Mouse (Mus musculus) kidney, embryonic 16.5 days (tissue): Measurements from ENCODE around the gene Adam19. TPM values are rescaled to one million over a fixed set of nuclear protein-coding genes. Genes with fewer than 3 reads are reported as not detected.

Experiments used
- ATAC-seq: fragments of 200-750 bp; cut with Nextera tagmentation; 2 replicates; pipeline ENCODE4 v1.8.0; 2017; ENCODE audit warnings: moderate TSS enrichment; ENCODE audit not compliant: low FRiP score, low TSS enrichment
- H3K27ac ChIP-seq: fragments of 300-500 bp; sonication (generic); 2 replicates; pipeline ENCODE4 v1.5.1; 2014; ENCODE audit warnings: low read length
- H3K27me3 ChIP-seq: fragments of 300-500 bp; sonication (generic); 2 replicates; pipeline ENCODE4 v1.6.1; 2014; ENCODE audit warnings: low read length, control low read depth, mixed read lengths; ENCODE audit not compliant: insufficient read depth
- H3K36me3 ChIP-seq: fragments of 300-500 bp; sonication (generic); 2 replicates; pipeline ENCODE4 v1.6.1; 2014; ENCODE audit warnings: low read length, control low read depth, mixed read lengths; ENCODE audit not compliant: insufficient read depth
- H3K4me1 ChIP-seq: fragments of 300-500 bp; sonication (generic); 2 replicates; pipeline ENCODE4 v1.6.1; 2014; ENCODE audit warnings: low read length, control low read depth, mixed read lengths; ENCODE audit not compliant: insufficient read depth
- H3K4me2 ChIP-seq: fragments of 300-500 bp; sonication (generic); replicated peaks from 2 replicates; pipeline ENCODE4 v1.6.1; 2014; ENCODE audit warnings: low read depth, low read length
- H3K4me3 ChIP-seq: fragments of 300-500 bp; sonication (generic); 2 replicates; pipeline ENCODE4 v1.5.1; 2014; ENCODE audit warnings: mild to moderate bottlenecking, low read length
- H3K9ac ChIP-seq: fragments of 300-500 bp; sonication (generic); replicated peaks from 2 replicates; pipeline ENCODE4 v1.6.1; 2014; ENCODE audit warnings: low read length
- H3K9me3 ChIP-seq: fragments of 300-500 bp; sonication (generic); 2 replicates; pipeline ENCODE4 v1.6.1; 2016; ENCODE audit warnings: low read length, control low read depth
- WGBS: fragments of 180-500 bp; shearing (Covaris S2); extraction: QIAGEN DNeasy Blood & Tissue Kit; methylation state at CpG from one replicate; pipeline ENCODE4 v1.1.7; 2014; 5-methylcytosine and 5-hydroxymethylcytosine counted together
- polyA plus RNA-seq: library from polyadenylated mRNA; unstranded; fragments of >200 nt; fragmentation: Nextera tagmentation; extraction: Ambion mirVana; gene quantifications from 2 replicates; pipeline ENCODE4 v1.2.1, GENCODE M21; 2015

The Adam19 gene
- polyA plus RNA-seq, 1 experiment from 2014 or later: 16.5 TPM

- Histone ChIP-seq H3K4me1 (peaks cover 14% of the 10 kb centered on the region; the same call in 1 of the 2 replicates), H3K27ac (no peak overlapping the region), H3K9me3 (no peaks in the 10 kb centered on the region), H3K27me3 (no peaks in the 10 kb centered on the region), H3K9ac (no peak overlapping the region), H3K4me3 (no peak overlapping the region), H3K36me3 (peaks cover 8% of the 10 kb centered on the region; the same call in 1 of the 2 replicates), H3K4me2 (no peak overlapping the region)
- ATAC-seq: no peak
- 89% methylated on average over 7 of the region's 7 CpGs for WGBS
Measured at GRCm38 (mm10) chr11:46114221-46114620, 58.4 kb downstream of the Adam19 start.

DNA sequence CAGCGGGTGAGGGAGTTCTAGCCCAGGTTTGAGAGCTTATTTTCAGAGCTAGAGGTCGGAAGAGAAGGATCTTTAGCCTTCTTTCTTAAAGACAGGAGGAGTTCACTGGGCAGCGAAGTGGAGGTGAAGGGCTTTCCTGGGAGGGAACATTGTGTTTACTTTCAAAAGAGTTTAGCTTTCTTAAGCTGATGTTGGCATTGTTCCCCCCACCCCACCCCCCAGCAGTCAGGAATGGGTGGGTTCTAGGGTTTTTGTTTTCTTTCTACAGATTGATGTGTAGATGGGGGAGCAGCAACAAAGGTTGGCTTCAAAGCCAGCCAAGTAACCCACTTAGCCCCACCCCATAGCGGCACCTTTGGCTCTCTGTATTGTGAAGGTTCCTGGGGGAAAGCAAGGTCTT lies 59.2 kb downstream of the Adam19 start:
- H3K4me1 ChIP-seq: peaks cover 17% of the 10 kb centered on the region; the same call in 1 of the 2 replicates
- no peak overlapping the region for H3K4me3 ChIP-seq
- H3K36me3 ChIP-seq: peaks cover 8% of the 10 kb centered on the region; the same call in 1 of the 2 replicates
- no peak overlapping the region for H3K9ac ChIP-seq
- H3K27me3 ChIP-seq: no peaks in the 10 kb centered on the region
- 70% methylated on average over 4 of the region's 4 CpGs for WGBS
- no peak overlapping the region for H3K4me2 ChIP-seq
- no peaks in the 10 kb centered on the region for H3K9me3 ChIP-seq
- H3K27ac ChIP-seq: no peak overlapping the region
- no peak for ATAC-seq

- Histone ChIP-seq H3K27me3 (no peaks in the 10 kb centered on the region), H3K4me1 (peaks cover 17% of the 10 kb centered on the region; the same call in 1 of the 2 replicates), H3K4me2 (no peak overlapping the region), H3K4me3 (no peak overlapping the region), H3K9ac (no peak overlapping the region), H3K36me3 (peaks cover 8% of the 10 kb centered on the region; the same call in 1 of the 2 replicates), H3K9me3 (no peaks in the 10 kb centered on the region), H3K27ac (no peak overlapping the region)
- no peak; the same call in 1 of the 2 replicates for ATAC-seq
- WGBS: 36% methylated on average over 9 of the region's 9 CpGs
Measured at GRCm38 (mm10) chr11:46115411-46116173, 59.8 kb downstream of the Adam19 start.

DNA sequence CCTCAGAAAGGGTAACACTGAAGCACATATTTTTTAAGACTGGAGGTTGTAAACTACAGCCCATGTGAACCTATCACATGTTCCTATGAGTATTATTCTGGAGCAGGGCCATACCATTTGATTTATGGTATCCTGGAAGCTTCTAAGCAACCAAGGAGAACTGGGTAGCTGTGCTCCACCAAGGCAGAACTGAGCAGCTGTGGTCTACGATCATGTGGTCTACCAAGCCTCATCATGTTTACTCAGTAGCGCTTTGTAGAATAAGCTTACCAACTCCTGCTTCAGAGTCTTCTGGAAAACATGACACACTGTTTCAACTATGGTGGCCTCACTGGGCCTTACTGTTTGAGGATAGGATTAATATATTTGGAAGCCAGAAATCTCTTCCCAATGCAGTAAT lies 60.7 kb downstream of the Adam19 start:
- Histone ChIP-seq H3K9me3 (no peaks in the 10 kb centered on the region), H3K9ac (no peak overlapping the region), H3K4me1 (peaks cover 17% of the 10 kb centered on the region; the same call in 1 of the 2 replicates), H3K4me2 (no peak overlapping the region), H3K4me3 (no peak overlapping the region), H3K27me3 (no peaks in the 10 kb centered on the region), H3K36me3 (peaks cover 15% of the 10 kb centered on the region; the same call in 1 of the 2 replicates), H3K27ac (no peak overlapping the region)
- WGBS: 58% methylated on average over 2 of the region's 2 CpGs
- ATAC-seq: peak; percentile 40; the same call in 1 of the 2 replicates

GRCm38 (mm10) chr11:46119624-46120023 lies 63.8 kb downstream of the Adam19 start:
- peak; percentile 81 for ATAC-seq
- 9% methylated on average over 4 of the region's 4 CpGs for WGBS

GRCm38 (mm10) chr11:46120084-46120483 lies 64.3 kb downstream of the Adam19 start:
- no peak overlapping the region for H3K4me2 ChIP-seq
- no peak overlapping the region for H3K9ac ChIP-seq
- peaks cover 17% of the 10 kb centered on the region; the same call in 1 of the 2 replicates for H3K4me1 ChIP-seq
- H3K27ac ChIP-seq: 0 out of 2 replicates have a peak overlapping the region, but pooled peaks have one; percentile 21
- H3K9me3 ChIP-seq: no peaks in the 10 kb centered on the region
- H3K4me3 ChIP-seq: no peak overlapping the region
- peaks cover 29% of the 10 kb centered on the region for H3K36me3 ChIP-seq
- H3K27me3 ChIP-seq: no peaks in the 10 kb centered on the region
- no peak for ATAC-seq
- WGBS: 79% methylated on average over 10 of the region's 10 CpGs

More at GRCm38 (mm10) chr11:46119624-46120023, 63.8 kb downstream of the Adam19 start:
- no peaks in the 10 kb centered on the region for H3K27me3 ChIP-seq
- H3K9ac ChIP-seq: no peak overlapping the region
- H3K36me3 ChIP-seq: peaks cover 29% of the 10 kb centered on the region
- no peak overlapping the region for H3K4me3 ChIP-seq
- H3K9me3 ChIP-seq: no peaks in the 10 kb centered on the region
- no peak overlapping the region for H3K4me2 ChIP-seq
- H3K4me1 ChIP-seq: peaks cover 17% of the 10 kb centered on the region; the same call in 1 of the 2 replicates
- 0 out of 2 replicates have a peak overlapping the region, but pooled peaks have one; percentile 21 for H3K27ac ChIP-seq

DNA sequence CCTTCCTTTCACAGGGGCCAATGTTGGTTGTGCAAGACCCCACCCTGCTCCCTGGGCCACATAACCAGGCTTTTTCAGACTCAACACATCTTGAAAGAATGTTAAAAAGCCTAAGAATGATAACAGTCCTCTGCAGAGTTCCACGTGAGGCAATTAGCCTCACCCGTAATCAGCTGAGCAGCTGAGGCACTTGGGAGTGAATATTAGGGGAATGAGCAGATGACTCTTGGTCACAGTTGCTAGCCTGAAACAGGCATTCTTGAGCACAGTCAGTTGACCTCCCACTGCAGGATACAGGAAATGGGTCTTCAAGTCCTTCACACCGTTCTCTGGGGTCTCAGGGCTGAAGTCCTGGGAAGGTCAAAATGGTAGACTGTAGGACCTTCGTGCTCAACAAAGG lies 65.9 kb downstream of the Adam19 start:
- H3K36me3 ChIP-seq: peaks cover 29% of the 10 kb centered on the region
- no peak overlapping the region for H3K9ac ChIP-seq
- H3K27ac ChIP-seq: no peak overlapping the region
- no peak overlapping the region for H3K4me3 ChIP-seq
- 83% methylated on average over 4 of the region's 4 CpGs for WGBS
- no peaks in the 10 kb centered on the region for H3K27me3 ChIP-seq
- no peak for ATAC-seq
- H3K4me2 ChIP-seq: no peak overlapping the region
- 0 out of 2 replicates have a peak, but pooled peaks cover 3% of the 10 kb centered on the region for H3K4me1 ChIP-seq
- H3K9me3 ChIP-seq: no peaks in the 10 kb centered on the region

- H3K9me3 ChIP-seq: no peaks in the 10 kb centered on the region
- no peaks in the 10 kb centered on the region for H3K27me3 ChIP-seq
- no peak for ATAC-seq
- H3K4me2 ChIP-seq: no peak overlapping the region
- H3K4me1 ChIP-seq: peaks cover 6% of the 10 kb centered on the region; the same call in 1 of the 2 replicates
- H3K36me3 ChIP-seq: peaks cover 29% of the 10 kb centered on the region
- no peak overlapping the region for H3K9ac ChIP-seq
- WGBS: 81% methylated on average over 4 of the region's 4 CpGs
- H3K4me3 ChIP-seq: no peak overlapping the region
- no peak overlapping the region for H3K27ac ChIP-seq
Measured at GRCm38 (mm10) chr11:46122875-46123274, 67.1 kb downstream of the Adam19 start.

- H3K9ac ChIP-seq: no peak overlapping the region
- H3K27ac ChIP-seq: no peak overlapping the region
- H3K4me3 ChIP-seq: no peak overlapping the region
- no peak for ATAC-seq
- H3K4me1 ChIP-seq: peaks cover 6% of the 10 kb centered on the region; the same call in 1 of the 2 replicates
- 93% methylated on average over 8 of the region's 8 CpGs for WGBS
- H3K4me2 ChIP-seq: no peak overlapping the region
- H3K9me3 ChIP-seq: no peaks in the 10 kb centered on the region
- H3K36me3 ChIP-seq: peaks cover 30% of the 10 kb centered on the region
- no peaks in the 10 kb centered on the region for H3K27me3 ChIP-seq
Measured at GRCm38 (mm10) chr11:46123328-46123866, 67.6 kb downstream of the Adam19 start.
